Mouse (Mus musculus) frontal cortex, postnatal 25 days (tissue): ENCODE data around the gene Actr1b.

ENCODE experiments used
- DNase-seq, 2 experiments: peaks; one replicate each; pipeline ENCODE4 v3.0.0; 2022; ENCODE audit warnings: low spot score in 2 of 2

Actr1b gene

DNA sequence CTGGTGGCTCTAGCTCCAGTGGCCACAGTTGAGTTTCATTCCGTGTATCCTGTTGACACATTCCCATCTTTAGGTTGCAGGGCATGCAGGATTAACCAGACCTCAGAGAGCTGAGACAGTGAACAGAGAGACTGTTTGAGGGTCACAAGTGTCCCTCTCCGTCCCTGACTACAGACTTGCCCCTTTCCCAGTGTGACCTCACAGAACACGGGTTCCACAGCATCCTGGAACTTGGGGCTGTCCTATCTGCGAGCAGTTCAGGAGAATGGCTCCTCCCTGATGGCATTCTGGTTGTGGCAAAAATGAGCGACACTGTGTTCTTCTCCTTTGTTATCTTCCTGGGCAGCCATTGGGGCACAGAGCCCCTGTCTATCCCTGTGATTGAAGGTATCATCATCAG is at the start of gene Actr1b:
Actr1b (minus strand) TSS at position 112 of the 400 bp plus-strand sequence.
- no peak for DNase-seq

DNA sequence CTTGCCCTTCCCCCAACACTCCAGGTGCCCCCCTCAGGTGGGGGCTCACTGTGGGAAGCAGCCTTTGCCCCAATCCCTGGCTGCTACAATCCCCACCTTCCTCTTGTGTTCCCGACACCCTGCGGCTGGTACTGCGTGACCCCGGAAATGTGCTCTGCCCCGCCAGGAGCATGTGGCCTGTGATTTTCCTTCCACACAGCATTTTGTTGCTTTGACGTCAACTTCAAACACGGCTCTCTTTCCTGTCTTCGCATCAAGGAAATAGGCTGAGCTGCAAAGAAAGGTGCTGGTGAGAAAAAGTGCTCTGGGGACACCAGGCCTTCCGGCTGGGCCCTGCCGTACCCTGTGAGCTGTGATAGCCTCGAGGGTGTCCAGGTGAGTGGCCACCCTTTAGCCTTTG is 47.3 kb upstream of the Actr1b start, which contains the start of gene Zap70:
Zap70 (plus strand) TSS at position 231 of the 400 bp plus-strand sequence.
- no peak for DNase-seq

DNA sequence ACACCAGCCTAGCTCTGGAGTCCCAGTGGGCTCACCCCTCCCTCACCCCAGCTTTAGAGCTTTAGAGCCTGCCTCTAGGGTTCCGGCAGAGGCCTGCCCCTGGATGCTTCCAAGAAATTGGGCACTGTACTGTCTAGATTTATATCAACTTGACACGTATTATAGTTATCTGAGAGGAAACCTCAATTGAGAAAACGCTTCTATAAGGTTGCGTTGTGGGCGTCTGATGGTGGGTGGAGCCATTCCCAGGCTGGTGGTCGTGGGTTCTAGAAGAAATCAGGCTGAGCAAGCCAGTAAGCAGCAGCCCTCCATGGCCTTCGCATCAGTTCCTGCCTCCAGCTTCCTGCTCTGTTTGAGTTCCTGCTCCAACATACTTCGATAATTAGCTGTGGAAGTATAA is 46.8 kb upstream of the Actr1b start:
- DNase-seq, result no peak

DNA sequence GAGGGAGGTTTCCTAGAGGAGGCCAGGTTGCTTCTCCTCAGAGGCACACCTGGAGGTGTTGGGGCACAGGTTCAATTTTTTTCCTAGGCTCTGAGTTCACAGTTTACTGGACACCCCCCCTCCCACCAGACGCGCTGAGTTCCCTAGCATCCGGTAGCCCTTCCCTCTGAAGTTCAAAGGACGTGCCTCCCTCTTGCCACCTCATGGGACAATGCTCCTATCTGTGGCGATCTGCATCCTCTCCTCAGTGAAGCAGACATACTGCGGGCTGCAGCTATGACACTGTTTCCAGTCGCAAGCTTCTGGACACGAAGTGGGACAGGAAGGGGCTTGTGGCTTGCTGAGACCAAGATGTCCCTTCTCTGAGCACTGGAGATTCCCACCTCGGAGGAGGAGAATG is 46.2 kb upstream of the Actr1b start:
- DNase-seq, result no peak

DNA sequence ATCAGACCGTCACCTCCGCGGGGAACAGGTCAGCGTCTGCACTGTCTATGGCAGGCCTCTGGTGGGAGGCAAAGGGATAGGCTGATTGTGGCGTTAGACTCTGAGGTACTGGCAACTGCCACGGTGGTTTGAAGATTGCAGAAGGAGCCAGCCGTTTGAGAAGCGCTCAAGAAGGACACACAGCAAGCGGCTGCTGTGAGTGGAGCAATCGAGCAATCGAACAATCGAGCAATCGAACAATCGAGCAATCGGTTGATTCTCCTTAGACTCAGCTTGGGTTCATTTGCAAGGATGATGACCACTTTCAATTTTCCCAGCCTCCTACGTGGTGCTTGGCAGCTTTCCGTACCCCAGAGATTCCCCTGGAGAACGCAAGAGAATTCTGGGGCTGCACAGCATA is 44.9 kb upstream of the Actr1b start:
- no peak for DNase-seq

DNA sequence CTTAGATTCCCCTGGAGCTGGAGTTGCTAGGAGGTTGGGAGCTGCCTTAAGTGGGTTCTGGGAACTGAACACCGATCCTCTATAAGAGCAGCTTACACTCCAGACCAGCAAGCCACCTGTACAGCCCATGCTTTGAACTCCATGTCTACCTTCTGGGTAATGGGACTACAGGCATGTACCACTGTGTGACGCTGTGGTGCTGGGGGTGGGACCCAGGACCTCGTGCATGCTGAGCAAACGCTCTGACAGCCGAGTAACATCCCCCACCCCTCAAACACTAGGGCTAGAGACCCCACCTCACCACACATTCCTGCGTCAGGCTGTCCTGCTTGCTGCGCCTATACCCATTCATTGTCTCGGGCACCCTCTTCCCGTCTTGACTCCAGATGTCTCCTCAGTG is 44.3 kb upstream of the Actr1b start:
- no peak for DNase-seq

DNA sequence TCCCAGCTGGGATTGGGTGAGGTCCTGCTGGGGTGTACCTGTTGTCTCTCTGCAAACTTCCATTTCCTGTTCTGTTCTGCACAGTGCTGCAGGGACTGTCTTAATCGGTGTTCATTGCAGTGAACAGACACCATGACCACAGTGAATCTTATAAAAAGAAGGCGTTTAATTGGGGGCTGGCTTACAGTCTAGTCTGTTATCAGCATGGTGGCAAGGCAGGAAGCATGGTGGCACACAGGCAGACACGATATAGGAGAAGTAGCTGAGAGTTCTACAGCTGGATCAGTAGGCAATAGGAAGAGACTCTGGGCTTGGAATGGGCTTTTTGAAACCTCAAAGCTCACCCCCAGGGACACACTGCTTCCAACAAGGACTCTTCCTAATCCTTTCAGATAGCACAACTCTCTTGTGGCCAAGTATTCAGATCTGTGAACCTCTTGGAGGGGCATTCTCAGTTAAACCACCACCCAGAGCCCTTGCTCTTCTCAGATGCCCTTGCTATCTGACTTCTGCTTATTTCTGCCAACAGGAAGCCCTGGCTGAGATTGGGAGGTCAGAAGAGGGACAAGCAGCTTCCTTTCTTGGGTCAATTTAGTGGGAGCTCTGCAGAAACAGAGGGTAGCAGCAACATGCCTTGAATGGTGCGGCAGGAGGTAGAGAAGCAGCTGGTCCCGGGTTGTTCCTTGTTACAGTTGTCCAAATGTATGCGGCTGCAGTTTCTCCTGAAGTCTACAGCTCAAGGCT is 39.9 kb upstream of the Actr1b start:
- no peak for DNase-seq

DNA sequence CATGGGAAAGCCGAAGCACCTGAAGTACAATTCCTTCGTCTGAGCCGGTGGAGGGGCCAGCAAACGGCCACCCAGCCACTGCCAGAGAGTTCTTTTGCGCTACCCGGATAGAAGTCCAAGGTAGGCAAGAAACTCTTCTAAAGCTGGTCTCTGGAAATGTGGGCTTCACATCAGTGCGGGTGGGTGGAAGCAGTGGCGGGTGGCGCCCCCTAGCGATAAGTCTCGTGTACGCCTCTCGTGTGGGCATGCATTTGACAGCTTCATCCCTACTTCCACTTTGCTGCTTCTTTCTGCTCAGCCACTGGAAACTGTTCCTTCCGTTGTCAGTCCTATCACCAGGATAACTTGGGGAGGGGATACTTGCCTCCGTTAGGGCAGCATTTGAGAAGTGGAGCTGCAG is 32.2 kb upstream of the Actr1b start:
- DNase-seq, result no peak

DNA sequence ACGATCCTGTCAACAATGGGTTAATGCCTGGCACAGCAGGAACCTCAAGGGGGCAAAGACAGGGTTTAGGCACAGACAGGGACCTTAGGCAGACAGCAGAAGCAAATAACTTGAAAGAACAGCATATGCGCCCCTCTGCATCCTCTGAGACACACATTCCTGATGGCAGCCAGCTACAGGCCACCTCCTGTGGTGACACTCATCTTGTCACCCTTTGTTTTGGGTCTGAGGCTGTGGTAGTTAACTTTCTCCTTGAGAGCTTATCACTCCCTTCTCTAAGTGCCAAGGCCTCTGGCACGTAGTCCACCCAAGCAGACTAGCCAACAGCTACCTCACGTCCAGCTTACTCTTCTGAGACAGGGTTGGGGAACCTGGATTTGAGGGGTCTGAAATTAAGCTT is 31.4 kb upstream of the Actr1b start:
- no peak for DNase-seq

DNA sequence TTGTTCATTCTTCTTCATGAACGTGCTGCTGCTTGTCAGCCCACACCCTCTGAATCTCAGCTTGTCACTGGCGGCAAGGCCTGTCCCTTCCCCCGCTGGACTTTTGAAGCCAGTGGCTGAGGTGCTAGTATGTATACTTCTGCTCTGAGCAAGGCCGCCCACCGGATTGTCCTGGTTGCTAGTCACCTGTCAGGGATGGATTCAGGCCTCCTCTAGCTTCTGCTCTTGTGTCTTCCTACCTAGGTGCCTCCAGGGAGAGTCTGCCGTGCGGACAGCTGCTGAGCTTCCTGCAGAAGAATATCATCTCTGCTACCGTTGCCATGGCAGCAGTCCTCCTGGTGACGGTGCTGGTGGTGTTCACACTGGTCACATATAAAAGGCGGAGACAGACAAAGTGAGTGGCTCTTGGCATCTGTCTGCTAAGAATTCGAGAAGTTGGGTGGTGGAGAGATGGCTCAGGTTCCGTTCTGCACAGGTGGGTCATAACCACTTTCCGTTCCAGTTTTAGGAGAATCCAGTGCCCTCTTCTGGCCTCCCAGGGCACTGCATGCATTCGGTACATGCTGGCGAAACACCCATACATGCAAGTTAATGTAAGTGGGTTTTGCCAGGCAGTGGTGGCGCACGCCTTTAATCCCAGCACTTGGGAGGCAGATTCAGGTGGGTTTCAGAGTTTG is 30.2 kb upstream of the Actr1b start:
- peak; percentile 71 to 76 for DNase-seq

DNA sequence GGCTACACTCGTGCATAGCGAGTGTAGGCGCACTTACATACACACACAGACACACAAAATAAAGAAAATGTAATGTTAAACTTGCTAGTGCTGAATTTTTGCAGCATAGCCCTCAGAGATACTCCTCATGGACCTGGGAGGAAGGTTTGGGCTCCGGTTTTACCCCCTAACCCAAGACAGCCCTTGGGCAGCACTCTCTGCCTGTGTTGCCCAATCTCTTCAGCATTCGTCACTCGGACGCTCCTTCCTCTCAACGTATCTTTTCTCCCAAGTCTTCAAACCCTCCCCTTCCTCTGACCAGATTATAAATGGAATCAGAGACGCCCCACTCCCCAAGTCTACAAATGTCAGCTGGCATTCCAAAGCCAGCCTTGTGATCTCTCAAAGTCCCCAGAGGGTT is 28.8 kb upstream of the Actr1b start:
- no peak for DNase-seq

DNA sequence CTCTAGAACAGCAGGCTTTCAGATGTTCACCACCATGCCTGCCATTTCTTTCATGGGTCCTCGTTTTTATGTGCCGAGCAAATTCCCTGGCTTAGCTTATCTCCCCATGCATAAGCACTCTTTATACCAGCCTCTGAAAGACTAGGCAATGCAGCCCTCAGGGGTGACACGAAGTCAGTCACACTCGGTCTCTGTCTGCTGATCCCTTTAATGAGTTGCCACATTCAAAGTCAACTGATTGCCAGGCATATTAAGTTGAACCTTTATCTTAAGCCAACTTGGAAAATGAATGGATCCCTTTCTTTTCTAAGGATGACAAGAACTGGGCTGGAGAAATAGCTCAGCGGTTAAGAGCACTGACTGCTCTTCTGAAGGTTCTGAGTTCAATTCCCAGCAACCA is 25.0 kb upstream of the Actr1b start:
- DNase-seq, result no peak

DNA sequence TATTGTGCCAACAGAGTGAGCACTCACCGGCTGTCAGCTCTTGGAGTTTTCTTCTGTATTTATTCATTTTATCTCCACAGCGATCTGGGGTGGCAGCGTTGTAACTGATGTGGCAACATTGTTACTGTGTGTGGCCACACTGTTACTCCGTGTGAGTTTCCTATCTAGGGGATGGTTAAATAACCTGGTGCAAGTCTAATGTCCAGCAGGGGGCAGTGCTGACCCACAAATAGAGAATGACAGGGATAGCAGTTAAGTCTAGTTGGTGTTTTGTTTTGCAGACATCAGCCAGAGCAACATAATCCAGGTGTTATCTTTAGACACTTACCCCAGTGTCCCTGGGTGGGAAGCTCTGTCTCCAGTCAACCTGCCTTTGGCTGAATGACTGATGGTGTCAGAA is 23.1 kb upstream of the Actr1b start:
- DNase-seq, result peak; percentile 84 to 85

DNA sequence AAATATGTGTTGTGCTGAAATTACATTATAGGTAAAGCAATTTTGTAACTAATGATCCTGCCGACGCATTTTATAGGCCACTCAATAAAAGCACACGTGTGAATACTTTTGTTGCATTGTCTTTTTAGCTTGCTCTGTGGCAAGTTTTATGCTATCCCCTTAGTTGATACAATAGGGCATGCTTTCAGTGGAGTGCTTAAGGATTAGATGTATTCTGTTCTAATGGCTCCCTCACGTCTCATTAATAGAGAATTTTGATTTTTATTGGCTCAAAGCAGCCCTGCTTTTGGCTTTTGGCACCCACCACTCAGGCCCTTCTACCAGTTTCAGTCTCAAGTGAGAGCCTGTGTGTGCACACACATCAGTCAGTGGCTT is 9.8 kb upstream of the Actr1b start:
- no peak for DNase-seq

DNA sequence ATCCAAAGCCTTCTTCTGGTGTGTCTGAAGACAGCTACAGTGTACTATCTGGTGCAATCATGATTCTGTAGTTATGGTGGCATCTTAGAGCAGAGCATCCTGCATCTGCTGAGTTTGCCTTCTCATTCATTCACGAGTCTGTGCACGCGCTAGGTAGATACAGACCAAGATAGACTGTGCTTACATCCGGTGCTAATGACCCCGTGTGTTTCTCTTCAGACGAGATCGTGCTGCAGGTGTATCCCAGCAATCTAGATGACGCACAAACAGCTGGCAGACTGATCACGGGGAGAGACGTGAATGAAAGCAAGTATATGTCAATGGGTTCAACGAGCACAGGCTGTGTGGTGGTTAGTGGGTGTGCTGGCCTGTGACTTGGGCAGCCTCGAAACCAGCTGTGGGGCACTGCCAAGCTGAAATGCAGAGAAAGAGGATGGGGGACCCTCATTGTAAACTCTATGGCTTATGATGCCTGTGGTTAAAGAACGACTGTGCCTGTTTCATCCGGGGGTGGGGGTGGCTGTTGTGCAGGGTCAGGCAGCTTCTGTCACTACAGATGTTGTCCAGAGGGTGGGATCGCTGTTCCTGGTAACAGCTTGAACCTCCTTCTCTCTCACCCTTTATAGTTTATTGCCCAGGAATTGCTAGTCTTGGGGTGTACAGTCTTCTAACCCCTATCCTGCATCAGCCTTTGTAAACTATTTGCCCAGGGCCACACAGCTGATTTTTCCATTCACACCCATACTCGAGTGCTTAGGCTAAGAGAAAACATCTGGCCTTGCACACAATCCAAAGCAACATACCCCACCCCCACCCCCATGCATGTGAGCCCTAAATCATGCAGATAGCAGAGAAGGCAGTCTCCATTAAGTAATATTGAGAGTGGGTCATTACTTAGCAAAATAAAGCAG is 9.2 kb upstream of the Actr1b start:
- no peak for DNase-seq

DNA sequence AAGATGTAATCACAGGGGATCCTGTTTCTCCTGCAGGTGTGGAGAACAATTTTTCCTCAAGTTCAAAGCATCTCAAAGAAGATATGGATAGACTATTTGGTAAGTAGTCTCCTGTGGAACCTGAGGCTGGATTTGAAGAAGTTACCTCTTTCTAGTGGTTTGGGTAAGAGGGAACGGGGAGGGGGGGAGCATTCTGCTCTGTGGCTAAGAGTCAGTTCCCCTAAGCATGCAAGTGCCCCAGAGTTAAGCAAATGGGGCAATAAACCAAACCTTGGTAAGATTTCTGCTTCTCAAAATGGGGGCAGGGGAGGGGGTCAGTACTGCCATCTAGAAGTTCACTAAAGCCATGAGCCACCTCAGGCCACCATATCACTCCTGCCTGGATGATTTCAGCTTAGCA is 4.6 kb upstream of the Actr1b start:
- no peak for DNase-seq

DNA sequence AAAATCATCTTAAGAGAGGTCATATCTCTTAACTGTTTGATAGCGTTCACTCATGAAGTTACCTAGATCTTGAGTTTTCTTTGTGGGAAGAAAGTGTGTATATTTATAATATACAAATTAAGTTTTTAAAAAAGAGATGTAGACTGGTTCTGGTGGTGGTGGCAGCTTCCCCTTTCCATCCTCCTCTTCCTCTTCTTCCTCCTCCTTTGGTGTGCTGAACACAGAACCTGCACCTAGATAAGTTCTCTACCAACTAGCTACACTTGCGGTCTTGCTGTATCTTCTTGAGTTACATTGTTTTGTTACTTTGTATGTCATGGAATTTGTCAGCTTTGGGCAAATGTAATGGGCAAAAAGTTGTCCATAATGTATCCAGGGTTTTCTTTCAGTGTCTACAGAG is 3.1 kb downstream of the Actr1b start:
- DNase-seq, result no peak

DNA sequence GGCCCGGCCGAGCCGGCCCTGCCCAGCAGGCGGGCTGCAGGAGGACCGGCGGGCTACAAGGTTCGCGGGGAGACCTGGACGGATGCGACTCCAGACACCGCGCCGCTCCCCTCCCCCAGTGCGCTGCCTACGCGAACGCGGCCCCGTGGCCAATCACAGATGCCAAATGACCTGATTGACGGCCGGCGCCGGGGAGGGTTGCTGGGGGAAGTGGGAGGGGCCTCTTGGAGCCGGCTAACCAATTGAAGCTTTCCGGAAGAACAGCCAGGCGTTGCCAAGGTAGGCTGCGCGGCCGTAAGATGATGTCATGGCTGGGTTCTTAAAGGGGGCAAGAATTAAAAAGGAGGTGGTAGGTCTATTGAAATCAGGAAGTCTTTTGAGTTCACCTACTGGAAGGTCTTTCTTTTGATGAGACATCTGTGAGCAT is 4.4 kb downstream of the Actr1b start, which contains the start of gene 4933424G06Rik:
4933424G06Rik (plus strand) TSS at position 296 of the 427 bp plus-strand sequence.
- peak; percentile 92 to 97 for DNase-seq

DNA sequence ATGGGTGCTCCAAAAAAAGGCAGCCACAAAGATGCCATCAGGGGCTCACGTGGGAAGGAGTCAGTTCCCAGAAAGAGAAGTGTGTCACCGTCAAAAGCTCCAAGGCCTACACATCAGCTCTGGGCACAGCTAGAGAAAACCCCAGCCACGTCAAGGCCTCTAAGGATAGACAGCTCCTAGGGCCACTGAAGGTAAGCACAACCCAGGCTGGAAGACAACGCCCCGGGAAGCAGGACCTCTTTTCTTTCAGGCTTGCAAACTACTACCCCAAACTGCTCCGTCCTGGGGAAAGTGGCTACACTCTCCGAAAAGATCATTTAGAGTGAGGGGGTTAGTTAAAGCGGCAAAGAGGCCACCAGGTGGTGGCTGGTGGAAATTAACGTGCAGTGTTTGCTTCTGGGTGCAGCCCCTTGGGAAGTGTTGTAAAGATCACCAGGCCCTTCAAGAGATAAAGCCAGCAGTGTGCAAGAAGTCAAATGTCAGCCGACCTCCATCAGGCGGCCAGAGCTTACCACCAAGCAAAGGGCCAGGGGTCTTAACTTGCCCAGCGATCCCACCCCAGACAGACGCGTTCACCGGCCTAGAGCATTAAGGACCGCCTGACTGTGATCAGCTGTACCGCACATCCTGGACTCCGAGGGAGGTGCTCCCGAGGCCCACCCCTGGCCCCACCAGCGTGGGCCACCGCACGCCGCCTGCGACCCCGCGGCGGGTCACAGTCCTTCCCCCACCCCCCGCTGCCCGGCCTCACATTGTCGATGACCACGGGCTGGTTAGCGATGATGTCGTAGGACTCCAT is 5.0 kb downstream of the Actr1b start:
- DNase-seq, result no peak

DNA sequence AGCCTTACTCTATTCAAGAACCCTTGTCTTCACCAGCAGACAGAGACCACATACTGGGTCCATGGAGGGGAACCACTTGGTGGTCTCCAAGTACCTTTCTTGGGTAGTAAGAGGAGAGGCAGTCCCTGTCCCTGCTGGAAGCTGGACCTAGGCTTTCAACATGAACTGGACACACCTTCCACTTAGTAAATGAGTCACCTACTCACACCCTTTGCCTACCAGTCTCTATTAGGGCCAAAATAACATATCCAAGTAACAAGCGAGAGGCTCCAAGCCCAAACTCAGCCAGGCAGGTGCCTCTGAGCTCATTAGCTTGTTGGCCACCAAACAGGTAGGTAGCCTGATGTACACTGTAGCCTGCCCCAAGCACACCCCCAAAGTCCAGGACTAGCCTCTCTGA is 5.6 kb downstream of the Actr1b start:
- no peak for DNase-seq

DNA sequence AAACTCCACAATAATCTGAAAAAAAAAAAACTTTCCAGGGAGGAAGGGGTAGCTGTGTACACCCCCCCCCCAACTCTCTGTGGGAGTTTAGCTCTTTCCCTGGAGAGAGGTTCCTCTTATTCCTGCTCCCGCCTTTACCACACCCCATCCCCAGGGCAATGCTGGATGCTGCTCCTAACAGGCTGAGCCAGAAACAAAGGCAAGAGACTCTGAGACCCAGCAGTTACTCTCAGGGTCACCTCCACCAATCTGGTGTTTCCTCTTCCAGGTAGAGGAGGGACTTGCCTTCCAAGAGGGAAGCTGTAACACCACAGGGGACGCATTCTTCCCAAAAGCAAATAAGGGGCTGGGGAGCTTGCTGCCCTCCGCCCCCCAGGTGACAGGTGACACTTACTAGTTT is 6.4 kb downstream of the Actr1b start:
- no peak for DNase-seq

DNA sequence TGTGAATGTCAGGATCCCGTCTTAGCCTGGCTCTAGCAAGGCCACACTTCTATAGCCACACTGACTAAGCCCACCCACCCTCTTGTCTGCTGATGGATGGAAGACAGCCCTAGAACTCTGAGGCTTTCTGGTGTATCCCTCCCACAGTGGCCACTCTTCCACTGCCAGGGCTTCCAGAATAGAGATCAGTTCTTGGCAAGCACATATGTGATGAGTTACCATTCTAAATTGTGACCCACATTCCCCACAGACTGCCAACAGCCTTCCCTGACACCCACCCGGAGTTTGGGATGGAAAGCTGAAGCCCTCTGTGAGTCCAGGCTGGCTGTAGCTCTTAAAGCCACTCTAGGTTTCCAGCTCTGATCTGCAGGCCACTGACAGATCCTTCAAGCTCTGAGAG is 7.1 kb downstream of the Actr1b start:
- DNase-seq, result no peak
